Mouse (Mus musculus) MEL (cell line): Measurements from ENCODE around the gene Man2a1. TPM values are rescaled to one million over a fixed set of nuclear protein-coding genes. Genes with fewer than 3 reads are reported as not detected.

Experiments used
- DNase-seq: peaks from one replicate; pipeline ENCODE4 v3.0.0; 2011; ENCODE audit warnings: low read depth, low spot score
- H3K27ac ChIP-seq: 2 replicates; pipeline ENCODE4 v1.5.1; 2012; ENCODE audit warnings: low read depth, mild to moderate bottlenecking, control low read depth, low read length, moderate library complexity; ENCODE audit not compliant: control insufficient read depth
- H3K27me3 ChIP-seq, 2 experiments: fragments of 150-350 bp in 1 of 2; sonication (generic) in 1 of 2; 2 replicates each; pipeline ENCODE4 v1.6.1; 2012; ENCODE audit warnings: low read length in 2 of 2, mild to moderate bottlenecking in 2 of 2, improper control_type of control experiment in 1 of 2, moderate library complexity in 1 of 2; ENCODE audit not compliant: insufficient read depth in 2 of 2, control insufficient read depth in 1 of 2
- H3K36me3 ChIP-seq, 2 experiments: 2 replicates each; pipeline ENCODE4 v1.6.1; 2012 to 2014; ENCODE audit warnings: low read length in 2 of 2, improper control_type of control experiment in 1 of 2, inconsistent platforms in 1 of 2, mild to moderate bottlenecking in 1 of 2; ENCODE audit not compliant: insufficient read depth in 2 of 2, control insufficient read depth in 1 of 2
- H3K4me1 ChIP-seq, 2 experiments: fragments of 150-350 bp in 1 of 2; sonication (generic) in 1 of 2; 2 replicates each; pipeline ENCODE4 v1.6.1; 2012; ENCODE audit warnings: low read length in 2 of 2, improper control_type of control experiment in 1 of 2, mild to moderate bottlenecking in 1 of 2; ENCODE audit not compliant: insufficient read depth in 2 of 2, control insufficient read depth in 1 of 2
- H3K4me3 ChIP-seq, 2 experiments: fragments of 150-350 bp in 1 of 2; sonication (generic) in 1 of 2; 2 replicates each; pipeline ENCODE4 v1.5.1; 2012; ENCODE audit warnings: low read depth in 2 of 2, low read length in 2 of 2, mild to moderate bottlenecking in 2 of 2, moderate library complexity in 2 of 2, control low read depth in 1 of 2, improper control_type of control experiment in 1 of 2; ENCODE audit not compliant: control insufficient read depth in 1 of 2, insufficient read depth in 1 of 2
- H3K79me2 ChIP-seq: 2 replicates; pipeline ENCODE4 v1.6.1; 2012; ENCODE audit warnings: mild to moderate bottlenecking, low read length, moderate library complexity; ENCODE audit not compliant: control insufficient read depth, poor library complexity, insufficient read depth
- H3K9ac ChIP-seq: 2 replicates; pipeline ENCODE4 v1.6.1; 2012; ENCODE audit warnings: low read depth, mild to moderate bottlenecking, control low read depth, low read length, moderate library complexity; ENCODE audit not compliant: control insufficient read depth, poor library complexity, severe bottlenecking
- H3K9me3 ChIP-seq: fragments of 150-350 bp; sonication (generic); replicated peaks from 2 replicates; pipeline ENCODE4 v1.6.1; 2012; ENCODE audit warnings: mild to moderate bottlenecking, low read length, improper control_type of control experiment, moderate library complexity; ENCODE audit not compliant: insufficient read depth
- CTCF ChIP-seq, 3 experiments: IDR thresholded peaks in 2 of 3; conservative IDR thresholded peaks in 1 of 3; 2 replicates each; pipeline ENCODE4 v1.5.1; 2011 to 2012; ENCODE audit warnings: low read length in 3 of 3, low read depth in 2 of 3, mild to moderate bottlenecking in 2 of 3, improper control_type of control experiment in 1 of 3, inconsistent platforms in 1 of 3, mixed read lengths in 1 of 3, moderate library complexity in 1 of 3; ENCODE audit not compliant: control insufficient read depth in 1 of 3, insufficient read depth in 1 of 3, poor library complexity in 1 of 3, severe bottlenecking in 1 of 3
- ELF1 ChIP-seq: IDR thresholded peaks from 2 replicates; pipeline ENCODE4 v1.6.1; 2014; ENCODE audit warnings: low read depth, mild to moderate bottlenecking, inconsistent platforms, low read length, improper control_type of control experiment, moderate library complexity
- EP300 ChIP-seq, 2 experiments: IDR thresholded peaks; 2 replicates each; pipeline ENCODE4 v1.6.1; 2011; ENCODE audit warnings: improper control_type of control experiment in 2 of 2, low read length in 2 of 2, low read depth in 1 of 2, mild to moderate bottlenecking in 1 of 2
- GABPA ChIP-seq: IDR thresholded peaks from 2 replicates; pipeline ENCODE4 v1.6.1; 2012; ENCODE audit warnings: low read depth, mild to moderate bottlenecking, inconsistent platforms, low read length, improper control_type of control experiment, moderate library complexity
- KAT2A ChIP-seq: conservative IDR thresholded peaks from 2 replicates; pipeline ENCODE4 v1.6.1; 2012; ENCODE audit warnings: low read depth, low read length, improper control_type of control experiment, inconsistent platforms
- MAFK ChIP-seq: IDR thresholded peaks from 2 replicates; pipeline ENCODE4 v1.6.1; 2011; ENCODE audit warnings: low read depth, mild to moderate bottlenecking, low read length, improper control_type of control experiment, borderline replicate concordance
- MAZ ChIP-seq: IDR thresholded peaks from 2 replicates; pipeline ENCODE4 v1.6.1; 2012; ENCODE audit warnings: low read depth, mild to moderate bottlenecking, inconsistent platforms, low read length, improper control_type of control experiment
- MEF2A ChIP-seq: IDR thresholded peaks from 2 replicates; pipeline ENCODE4 v1.6.1; 2014; ENCODE audit warnings: low read depth, mild to moderate bottlenecking, inconsistent platforms, low read length, improper control_type of control experiment; ENCODE audit not compliant: poor library complexity, insufficient replicate concordance, severe bottlenecking; ENCODE audit errors: extremely low read depth
- MXI1 ChIP-seq: IDR thresholded peaks from 2 replicates; pipeline ENCODE4 v1.6.1; 2011; ENCODE audit warnings: mild to moderate bottlenecking, low read depth, low read length, improper control_type of control experiment
- MYC ChIP-seq: IDR thresholded peaks from 2 replicates; pipeline ENCODE4 v1.6.1; 2011; ENCODE audit warnings: low read depth, mild to moderate bottlenecking, low read length, improper control_type of control experiment, moderate library complexity
- POLR2AphosphoS2 ChIP-seq: IDR thresholded peaks from 2 replicates; pipeline ENCODE4 v1.6.1; 2011; ENCODE audit warnings: low read length, improper control_type of control experiment
- RAD21 ChIP-seq: IDR thresholded peaks from 2 replicates; pipeline ENCODE4 v1.6.1; 2011; ENCODE audit warnings: mild to moderate bottlenecking, low read depth, low read length, improper control_type of control experiment
- RCOR1 ChIP-seq: IDR thresholded peaks from 2 replicates; pipeline ENCODE4 v1.6.1; 2012; ENCODE audit warnings: low read depth, mild to moderate bottlenecking, inconsistent platforms, low read length, improper control_type of control experiment
- SMC3 ChIP-seq: IDR thresholded peaks from 2 replicates; pipeline ENCODE4 v1.6.1; 2011; ENCODE audit warnings: low read depth, low read length, improper control_type of control experiment
- UBTF ChIP-seq: IDR thresholded peaks from 2 replicates; pipeline ENCODE4 v1.6.1; 2012; ENCODE audit warnings: low read depth, mild to moderate bottlenecking, inconsistent platforms, low read length, improper control_type of control experiment, moderate library complexity, borderline replicate concordance; ENCODE audit not compliant: insufficient read depth
- ZKSCAN1 ChIP-seq: IDR thresholded peaks from 2 replicates; pipeline ENCODE4 v1.6.1; 2012; ENCODE audit warnings: low read depth, mild to moderate bottlenecking, inconsistent platforms, low read length, improper control_type of control experiment, moderate library complexity
- ZNF384 ChIP-seq: IDR thresholded peaks from 2 replicates; pipeline ENCODE4 v1.6.1; 2012; ENCODE audit warnings: low read depth, mild to moderate bottlenecking, inconsistent platforms, low read length, improper control_type of control experiment
- polyA plus RNA-seq, 2 experiments: library from polyadenylated mRNA; stranded (reverse) in 1 of 2; unstranded in 1 of 2; fragments of >175 nt in 1 of 2; fragments of >200 nt in 1 of 2; gene quantifications; 2 replicates each; pipeline versions ENCODE4 v1.2.1 to v1.2.4; 2012; ENCODE audit warnings: low replicate concordance in 2 of 2, low read depth in 1 of 2; ENCODE audit not compliant: insufficient read length in 2 of 2, insufficient read depth in 1 of 2, missing spikeins in 1 of 2
- total RNA-seq: library from RNA; depleted of rRNA; stranded (reverse); fragments of 300-350 nt; gene quantifications from 2 replicates; pipeline ENCODE4 v1.2.3, GENCODE M21; 2012

Man2a1 gene
- total and polyA plus RNA-seq, 3 experiments, result 8.7 to 27.5 (median 9.1) TPM

GRCm38 (mm10) chr17:64575240-64575639, 25.3 kb upstream of the Man2a1 start:
- peak; percentile 57 for DNase-seq
- peaks cover 0 to 6% of the 10 kb centered on the region in 2 experiments; a peak in 2 of 4 replicates for H3K4me1 ChIP-seq
- no peak overlapping the region for H3K9ac ChIP-seq
- no peaks in the 10 kb centered on the region for H3K79me2 ChIP-seq
- TF ChIP-seq RCOR1, result no peak
- TF ChIP-seq CTCF (IDR thresholded peaks at IDR 0.05 in 2 of 3, conservative IDR thresholded peaks at IDR 0.05 in 1 of 3; ENCODE audit: control insufficient read depth in 1 of 3, insufficient read depth in 1 of 3, low read depth in 2 of 3, low read length in 3 of 3, poor library complexity in 1 of 3, severe bottlenecking in 1 of 3), result peak; percentile 34 to 68 (median 51); a peak in 5 of 6 replicates
- no peak for TF ChIP-seq MXI1
- TF ChIP-seq SMC3, result peak; percentile 16; the same call in 1 of the 2 replicates
- no peak for TF ChIP-seq MEF2A
- peak; percentile 34 for TF ChIP-seq RAD21
- no peak for TF ChIP-seq KAT2A
- TF ChIP-seq GABPA, result no peak
- peaks cover 0 to 5% of the 10 kb centered on the region in 2 experiments; a peak in 2 of 4 replicates for H3K36me3 ChIP-seq
- H3K4me3 ChIP-seq, result no peak overlapping the region
- no peak overlapping the region for H3K27ac ChIP-seq
- H3K9me3 ChIP-seq, result no peaks in the 10 kb centered on the region
- H3K27me3 ChIP-seq, result no peaks in the 10 kb centered on the region

DNA sequence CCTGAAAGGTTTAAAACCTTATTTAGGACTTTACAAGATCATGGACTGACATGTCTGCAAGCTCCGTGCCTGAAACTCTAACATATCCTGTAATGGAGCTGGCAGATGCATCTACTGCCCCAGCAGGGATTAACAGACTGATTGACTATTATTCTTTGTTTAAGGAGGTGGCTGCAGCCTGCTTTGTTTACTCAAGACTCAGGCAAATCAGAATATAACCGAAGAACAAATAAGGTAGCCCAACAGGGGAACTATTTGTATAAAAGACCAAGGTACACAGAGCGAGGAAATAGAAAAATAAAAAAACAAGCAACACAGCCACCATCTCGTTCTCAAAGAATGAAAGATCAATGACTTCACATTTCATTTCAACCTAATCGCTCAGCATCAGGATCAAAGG, 23.1 kb upstream of the Man2a1 start:
- no peak for TF ChIP-seq MAZ
- no peak for TF ChIP-seq EP300 (IDR thresholded peaks at IDR 0.05; ENCODE audit: low read depth in 1 of 2, low read length in 2 of 2)
- TF ChIP-seq MEF2A, result no peak
- no peak for TF ChIP-seq ZKSCAN1
- TF ChIP-seq RAD21, result no peak
- no peak for TF ChIP-seq RCOR1
- TF ChIP-seq MAFK, result no peak
- TF ChIP-seq ELF1, result no peak
- no peak for TF ChIP-seq POLR2AphosphoS2
- no peak for TF ChIP-seq ZNF384
- no peak for TF ChIP-seq MYC
- TF ChIP-seq KAT2A, result no peak
- TF ChIP-seq UBTF, result no peak
- TF ChIP-seq, all 39 proteins: peak for 0
- no peak for DNase-seq
- Histone ChIP-seq H3K27me3 (no peaks in the 10 kb centered on the region), H3K4me3 (no peak overlapping the region), H3K27ac (no peak overlapping the region), H3K79me2 (no peaks in the 10 kb centered on the region), H3K9ac (no peak overlapping the region), H3K4me1 (peaks cover 0 to 8% of the 10 kb centered on the region in 2 experiments; a peak in 2 of 4 replicates), H3K36me3 (peaks cover 0 to 5% of the 10 kb centered on the region in 2 experiments; a peak in 2 of 4 replicates), H3K9me3 (no peaks in the 10 kb centered on the region)
